Mouse (Mus musculus) gastrocnemius, postnatal 4 days (tissue): Measurements from ENCODE around the gene Spi1. TPM values are rescaled to one million over a fixed set of nuclear protein-coding genes. Genes with fewer than 3 reads are reported as not detected.

Source experiments
- DNase-seq, 2 experiments: peaks; one replicate each; pipeline ENCODE4 v3.0.0; 2021 to 2022; ENCODE audit warnings: low spot score in 2 of 2, mixed read lengths in 2 of 2
- total RNA-seq, 2 experiments: library from RNA; stranded (reverse); gene quantifications; 2 replicates each; pipeline ENCODE4 v1.2.3; 2021

Gene Spi1
- total RNA-seq, 2 experiments from 2014 or later = 5.4 to 6.6 TPM

DNA sequence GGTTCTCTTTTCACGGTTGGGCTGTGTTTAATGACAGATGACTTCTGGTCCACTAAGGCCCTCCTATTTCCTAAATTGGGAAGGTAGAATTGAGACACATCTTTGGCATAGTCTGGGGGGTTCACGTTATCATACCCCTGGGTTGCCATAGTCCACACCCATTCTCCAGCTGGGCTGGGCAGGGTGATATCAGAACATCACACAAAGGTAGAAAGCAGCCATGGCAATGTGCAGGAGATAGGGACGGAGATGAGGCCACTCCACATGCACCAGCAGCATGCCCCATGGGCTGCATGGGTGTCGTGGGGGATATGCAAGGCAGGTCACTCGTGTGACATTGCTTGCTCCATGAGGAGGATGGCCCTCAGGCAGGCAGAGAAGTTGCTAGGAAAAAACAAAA, 81.3 kb downstream of the Spi1 start:
- DNase-seq = no peak

DNA sequence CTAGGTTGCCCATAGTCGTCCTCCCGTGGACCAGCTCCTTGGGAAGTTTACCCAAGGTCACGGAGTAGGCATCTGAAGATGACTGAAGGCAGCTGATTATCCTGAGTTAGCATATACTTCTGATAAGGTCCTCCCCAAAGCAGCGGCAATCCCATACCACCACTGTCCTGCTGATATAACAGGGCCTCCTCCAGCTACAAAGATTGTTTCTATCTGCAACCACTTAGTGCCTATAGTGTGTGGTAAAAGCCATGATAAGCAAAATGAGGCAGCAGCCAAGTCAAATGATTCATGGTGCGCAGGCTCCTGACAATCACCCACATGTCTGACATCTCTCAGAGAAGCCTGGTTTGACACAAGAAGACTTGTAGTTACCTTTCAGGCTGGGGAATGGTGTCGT, 82.8 kb downstream of the Spi1 start:
- DNase-seq = no peak

Other genes with a start within 250 kb of the Spi1 start
- 100 to 1,000 TPM; 116 to 138 TPM for gene Mtch2, start 235.2 kb upstream of the Spi1 start, total RNA-seq
- 10 to 100 TPM in 1 of 2 experiments, 1 to 10 TPM in 1; 7.5 to 10.1 TPM for gene C1qtnf4, start 196.5 kb upstream of the Spi1 start, total RNA-seq
- 10 to 100 TPM; 19.6 to 23.5 TPM for gene Kbtbd4, start 177.7 kb upstream of the Spi1 start, total RNA-seq
- 100 to 1,000 TPM; 329 to 331 TPM for gene Ndufs3, start 177.6 kb upstream of the Spi1 start, total RNA-seq
- gene Celf1, start 142.0 kb upstream of the Spi1 start, total RNA-seq = 10 to 100 TPM; 70.6 to 88.9 TPM
- gene Rapsn, start 46.8 kb upstream of the Spi1 start, total RNA-seq = 10 to 100 TPM; 37.6 to 45.0 TPM
- 100 to 1,000 TPM; 337 to 338 TPM for gene Psmc3, start 28.4 kb upstream of the Spi1 start, total RNA-seq
- 10 to 100 TPM; 40.9 to 44.9 TPM for gene Slc39a13, start 12.0 kb upstream of the Spi1 start, total RNA-seq
- under 1 TPM; 0.22 to 0.31 TPM for gene Mybpc3, start 35.8 kb downstream of the Spi1 start, total RNA-seq
- 10 to 100 TPM in 1 of 2 experiments, 1 to 10 TPM in 1; 8.9 to 11.4 TPM for gene Madd, start 101.4 kb downstream of the Spi1 start, total RNA-seq
- gene Nr1h3, start 120.4 kb downstream of the Spi1 start, total RNA-seq = 1 to 10 TPM; 2.4 to 4.5 TPM
- 10 to 100 TPM; 19.5 to 21.8 TPM for gene Acp2, start 120.5 kb downstream of the Spi1 start, total RNA-seq
- gene Ddb2, start 154.6 kb downstream of the Spi1 start, total RNA-seq = 1 to 10 TPM; 6.8 to 9.5 TPM
- 100 to 1,000 TPM; 297 to 321 TPM for gene Pacsin3, start 173.6 kb downstream of the Spi1 start, total RNA-seq
- gene Arfgap2, start 182.6 kb downstream of the Spi1 start, total RNA-seq = 10 to 100 TPM; 86.1 to 95.9 TPM